Mouse (Mus musculus): ENCODE results near the gene Vwce.

GRCm38 (mm10) chr19:10692361-10692760 is 58.3 kb downstream of the Vwce start:
- TF ChIP-seq FLI1 (IDR thresholded peaks at IDR 0.05; ENCODE audit: low read length) (no peak), GATA1 (IDR thresholded peaks at IDR 0.05; ENCODE audit: borderline replicate concordance, low read length) (no peak)
